Mouse (Mus musculus) cortical plate, adult 2 months (tissue): ENCODE data around the gene Map2k3.

Source experiments
- CTCF ChIP-seq: fragments of 200-500 bp; IDR thresholded peaks from 2 replicates; pipeline ENCODE4 v1.5.1; 2011; ENCODE audit warnings: mild to moderate bottlenecking, control low read depth, low read length; ENCODE audit not compliant: insufficient read depth; ENCODE audit errors: extremely low read depth
- POLR2A ChIP-seq: fragments of 200-500 bp; IDR thresholded peaks from 2 replicates; pipeline ENCODE4 v1.6.1; 2011; ENCODE audit warnings: mild to moderate bottlenecking, low read length, control low read depth; ENCODE audit not compliant: insufficient read depth; ENCODE audit errors: extremely low read depth

- TF ChIP-seq CTCF (no peak), POLR2A (no peak)
Measured at GRCm38 (mm10) chr11:60890744-60891143, 41.1 kb upstream of the Map2k3 start.
